Mouse (Mus musculus) neural tube, embryonic 11.5 days (tissue): Measurements from ENCODE around the gene Sdk2. TPM values are rescaled to one million over a fixed set of nuclear protein-coding genes. Genes with fewer than 3 reads are reported as not detected.

Source experiments
- ATAC-seq: fragments of 200-750 bp; cut with Nextera tagmentation; 2 replicates; pipeline ENCODE4 v1.8.0; 2017; ENCODE audit warnings: moderate number of reproducible peaks, mild to moderate bottlenecking, moderate TSS enrichment, moderate library complexity; ENCODE audit not compliant: insufficient read depth, low FRiP score, low TSS enrichment
- DNase-seq: peaks from one replicate; pipeline ENCODE4 v3.0.0-alpha.2; 2015; ENCODE audit warnings: low spot score
- H3K27ac ChIP-seq: fragments of 300-500 bp; sonication (generic); 2 replicates; pipeline ENCODE4 v1.5.1; 2014; ENCODE audit warnings: low read depth, mild to moderate bottlenecking, low read length
- H3K27me3 ChIP-seq: fragments of 300-500 bp; sonication (generic); 2 replicates; pipeline ENCODE4 v1.6.1; 2014; ENCODE audit warnings: mild to moderate bottlenecking, low read length, mixed read lengths; ENCODE audit not compliant: control insufficient read depth, insufficient read depth
- H3K36me3 ChIP-seq: fragments of 300-500 bp; sonication (generic); 2 replicates; pipeline ENCODE4 v1.6.1; 2014; ENCODE audit warnings: mild to moderate bottlenecking, low read length, moderate library complexity, mixed read lengths; ENCODE audit not compliant: control insufficient read depth, insufficient read depth
- H3K4me1 ChIP-seq: fragments of 300-500 bp; sonication (generic); 2 replicates; pipeline ENCODE4 v1.6.1; 2014; ENCODE audit warnings: low read length, mixed read lengths; ENCODE audit not compliant: control insufficient read depth, insufficient read depth
- H3K4me2 ChIP-seq: fragments of 300-500 bp; sonication (generic); 2 replicates; pipeline ENCODE4 v1.6.1; 2014; ENCODE audit warnings: low read depth, mild to moderate bottlenecking, moderate library complexity
- H3K4me3 ChIP-seq: fragments of 300-500 bp; sonication (generic); 2 replicates; pipeline ENCODE4 v1.5.1; 2014; ENCODE audit warnings: low read depth, low read length
- H3K9ac ChIP-seq: fragments of 300-500 bp; sonication (generic); 2 replicates; pipeline ENCODE4 v1.6.1; 2014; ENCODE audit warnings: mild to moderate bottlenecking, low read length
- H3K9me3 ChIP-seq: fragments of 300-500 bp; sonication (generic); 2 replicates; pipeline ENCODE4 v1.6.1; 2016; ENCODE audit warnings: low read length; ENCODE audit not compliant: control insufficient read depth
- WGBS: fragments of 180-500 bp; shearing (Covaris S2); extraction: QIAGEN DNeasy Blood & Tissue Kit; methylation state at CpG from one replicate; pipeline ENCODE4 v1.1.7; 2014; 5-methylcytosine and 5-hydroxymethylcytosine counted together
- polyA plus RNA-seq: library from polyadenylated mRNA; unstranded; fragments of >200 nt; fragmentation: Nextera tagmentation; extraction: Ambion mirVana; gene quantifications from 2 replicates; pipeline ENCODE4 v1.2.1, GENCODE M21; 2014

Sdk2 gene
- polyA plus RNA-seq, 1 experiment from 2014 or later = 4.2 TPM

DNA sequence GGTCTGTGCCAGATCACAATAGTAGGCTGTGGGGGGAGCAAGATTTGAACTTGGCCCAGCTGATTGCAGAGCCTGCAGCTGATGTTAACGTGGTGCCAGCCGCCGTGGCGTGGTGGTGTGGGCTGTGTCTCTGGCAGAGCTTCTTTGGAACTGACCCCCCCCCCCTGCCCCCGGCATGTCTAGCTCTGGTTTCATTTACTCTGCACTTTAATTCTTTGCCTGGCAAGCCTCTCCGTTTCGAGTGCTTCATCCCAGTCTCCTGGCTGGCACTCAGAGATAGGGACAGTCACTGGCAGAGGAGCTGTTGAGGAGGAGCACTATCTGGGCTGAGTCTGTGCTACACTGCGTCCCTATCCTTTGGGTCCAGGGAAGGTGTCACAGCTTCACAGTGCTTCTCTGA, 75.0 kb downstream of the Sdk2 start:
- Histone ChIP-seq H3K4me3 (no peak overlapping the region), H3K27me3 (no peaks in the 10 kb centered on the region), H3K9me3 (no peaks in the 10 kb centered on the region), H3K27ac (no peak overlapping the region), H3K4me1 (peaks cover 9% of the 10 kb centered on the region), H3K9ac (no peak overlapping the region), H3K4me2 (no peak overlapping the region), H3K36me3 (no peaks in the 10 kb centered on the region)
- no peak for DNase-seq
- WGBS = 91% methylated on average over 8 of the region's 8 CpGs
- ATAC-seq = no peak

DNA sequence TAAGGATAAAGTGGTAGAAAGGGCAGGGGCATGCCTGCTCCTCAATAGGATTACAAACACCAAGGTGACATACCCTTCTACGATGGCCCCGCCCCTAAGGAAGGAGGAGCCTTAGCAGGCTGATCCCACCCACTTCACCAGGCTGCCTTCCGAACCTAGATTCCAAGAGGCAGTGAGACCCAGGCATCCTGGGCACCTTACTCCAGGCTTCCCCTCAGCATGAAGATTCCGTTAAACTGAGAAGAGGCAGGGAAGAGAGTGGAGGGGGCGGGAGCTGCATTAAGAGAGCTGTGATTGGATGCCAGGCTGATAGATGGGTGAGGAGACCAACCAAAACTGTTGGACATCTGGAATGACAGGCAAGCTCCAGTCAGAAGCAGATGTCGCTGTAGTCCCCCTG, 76.4 kb downstream of the Sdk2 start:
- H3K9ac ChIP-seq = peak overlapping the region; percentile 31
- H3K27me3 ChIP-seq = no peaks in the 10 kb centered on the region
- H3K36me3 ChIP-seq = no peaks in the 10 kb centered on the region
- no peak overlapping the region for H3K4me3 ChIP-seq
- 2% methylated on average over 6 of the region's 6 CpGs for WGBS
- peaks cover 13% of the 10 kb centered on the region for H3K4me1 ChIP-seq
- peak overlapping the region; percentile 3; the same call in 1 of the 2 replicates for H3K4me2 ChIP-seq
- H3K27ac ChIP-seq = peak overlapping the region; percentile 64; the same call in 1 of the 2 replicates
- H3K9me3 ChIP-seq = no peaks in the 10 kb centered on the region
- DNase-seq (peak; percentile 80), ATAC-seq (peak; percentile 76)

DNA sequence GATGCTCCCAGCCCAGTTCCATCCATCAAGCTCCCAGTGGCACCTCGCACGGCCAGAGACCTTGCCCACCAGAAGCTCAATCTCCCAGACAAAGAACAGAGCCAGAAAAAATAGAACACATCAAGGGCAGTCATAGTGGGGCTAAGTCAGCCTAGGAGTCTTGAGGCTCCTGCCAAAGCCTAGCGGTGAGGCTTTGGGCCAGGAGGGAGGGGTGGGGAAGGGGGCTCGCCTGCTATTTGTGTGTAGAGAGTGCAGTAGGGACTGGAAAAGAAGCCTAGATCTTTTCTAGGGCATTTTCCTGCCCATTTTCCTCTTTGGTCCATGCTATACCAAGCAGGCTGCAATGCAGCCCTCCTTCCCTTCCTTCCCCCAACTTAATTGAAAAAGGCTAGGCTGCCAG, 76.8 kb downstream of the Sdk2 start:
- Histone ChIP-seq H3K9me3 (no peaks in the 10 kb centered on the region), H3K27ac (peak overlapping the region; percentile 64; the same call in 1 of the 2 replicates), H3K27me3 (no peaks in the 10 kb centered on the region), H3K4me1 (peaks cover 16% of the 10 kb centered on the region), H3K9ac (peak overlapping the region; percentile 31), H3K4me3 (no peak overlapping the region), H3K36me3 (no peaks in the 10 kb centered on the region), H3K4me2 (peak overlapping the region; percentile 3)
- ATAC-seq (no peak), DNase-seq (no peak)
- WGBS = 31% methylated on average over 4 of the region's 4 CpGs

DNA sequence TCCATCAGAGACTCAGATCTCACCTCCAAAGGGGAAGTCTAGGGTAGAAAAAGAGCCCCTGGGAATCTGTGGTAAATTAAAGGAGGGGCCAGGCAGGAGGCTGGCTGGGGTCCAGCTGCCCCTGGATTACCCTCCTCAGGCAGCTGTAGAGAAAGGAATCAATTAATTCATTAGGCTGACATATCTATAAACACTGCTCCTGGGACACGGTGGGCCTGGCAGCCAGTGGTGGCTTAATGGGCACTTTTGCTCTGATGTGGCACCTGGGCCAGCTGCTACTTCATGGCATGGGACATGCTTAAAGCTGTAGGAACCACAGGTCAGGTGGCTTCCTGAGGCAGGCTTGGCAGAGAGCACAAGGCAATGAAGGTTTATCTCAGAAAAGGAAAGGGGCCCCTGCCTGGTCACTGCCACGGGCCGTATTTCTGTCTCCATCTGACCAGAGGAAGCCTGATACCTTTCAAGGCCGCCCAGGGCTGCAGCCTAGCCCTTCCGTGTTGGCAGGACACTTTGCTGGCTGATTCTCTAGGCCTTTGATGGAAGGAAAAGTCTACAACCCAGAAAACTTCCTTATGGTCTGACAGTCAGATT, 80.9 kb downstream of the Sdk2 start:
- no peaks in the 10 kb centered on the region for H3K36me3 ChIP-seq
- peak overlapping the region; percentile 21; the same call in 1 of the 2 replicates for H3K27ac ChIP-seq
- DNase-seq = peak; percentile 37
- no peak for ATAC-seq
- 64% methylated on average over 5 of the region's 5 CpGs for WGBS
- peaks cover 34% of the 10 kb centered on the region for H3K4me1 ChIP-seq
- no peaks in the 10 kb centered on the region for H3K9me3 ChIP-seq
- no peak overlapping the region for H3K9ac ChIP-seq
- H3K27me3 ChIP-seq = no peaks in the 10 kb centered on the region
- no peak overlapping the region for H3K4me2 ChIP-seq
- no peak overlapping the region for H3K4me3 ChIP-seq

DNA sequence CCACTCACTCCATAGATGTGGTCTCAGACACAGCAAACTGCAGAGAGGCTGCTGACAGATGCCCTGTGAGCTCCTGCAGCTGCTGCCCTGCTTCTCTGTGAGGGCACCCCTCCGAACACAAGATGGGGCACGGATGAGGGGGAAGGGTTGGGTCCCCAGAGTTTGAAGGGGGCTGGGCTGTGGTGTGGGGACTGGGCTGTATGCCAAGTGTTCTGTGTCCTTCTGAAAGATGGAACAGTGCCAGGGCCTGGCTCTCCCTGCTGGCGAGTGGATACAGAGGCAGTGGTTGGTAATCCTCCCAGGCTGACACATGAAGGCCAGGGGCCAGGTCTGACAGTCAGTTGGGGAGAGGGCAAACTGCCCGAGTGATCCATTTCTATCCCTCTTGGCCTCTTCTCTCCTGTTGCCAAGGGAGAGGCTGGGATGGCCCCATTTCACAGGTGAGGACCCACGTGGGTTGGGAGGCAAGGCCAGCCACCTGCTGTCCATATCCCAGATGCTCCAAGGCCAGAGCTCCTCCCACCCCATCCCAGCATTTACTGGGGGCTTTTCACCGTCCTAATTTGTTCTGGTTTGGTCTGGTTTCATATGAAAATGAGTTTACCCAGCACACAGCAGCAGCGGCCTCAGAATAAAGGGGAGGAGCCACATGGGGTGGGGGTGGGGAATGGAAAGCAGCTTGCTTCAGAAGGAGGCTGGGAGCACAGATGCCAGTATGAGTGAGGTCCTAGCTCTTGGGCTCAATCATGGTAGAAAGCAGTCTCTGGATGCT, 84.9 kb downstream of the Sdk2 start:
- peak overlapping the region; percentile 61 for H3K27ac ChIP-seq
- H3K9me3 ChIP-seq = no peaks in the 10 kb centered on the region
- no peaks in the 10 kb centered on the region for H3K36me3 ChIP-seq
- H3K9ac ChIP-seq = no peak overlapping the region
- peaks cover 24% of the 10 kb centered on the region for H3K4me1 ChIP-seq
- H3K4me3 ChIP-seq = no peak overlapping the region
- peak; percentile 75 for DNase-seq
- no peak overlapping the region for H3K4me2 ChIP-seq
- ATAC-seq = peak; percentile 84
- 34% methylated on average over 7 of the region's 7 CpGs for WGBS
- no peaks in the 10 kb centered on the region for H3K27me3 ChIP-seq

DNA sequence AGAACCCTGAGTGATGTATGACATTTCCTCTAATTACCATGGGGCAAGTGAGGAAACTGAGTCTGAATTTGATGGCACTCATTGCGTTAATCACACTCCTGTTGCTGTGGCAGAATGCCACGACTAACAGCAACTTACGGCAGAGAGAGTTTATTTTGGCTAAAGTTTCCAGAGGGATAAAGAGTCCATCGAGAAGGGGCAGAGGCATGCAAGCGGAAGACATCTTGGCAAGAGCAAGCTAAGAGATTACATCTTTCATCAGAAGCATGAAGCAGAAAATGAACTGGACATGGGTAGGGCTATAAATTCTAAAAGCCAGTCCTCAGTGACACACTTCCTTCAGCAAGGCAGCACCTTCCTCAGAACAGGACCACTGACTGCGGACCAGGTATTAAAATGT, 85.8 kb downstream of the Sdk2 start:
- ATAC-seq (no peak), DNase-seq (no peak)
- Histone ChIP-seq H3K9ac (no peak overlapping the region), H3K27ac (0 out of 2 replicates have a peak overlapping the region, but pooled peaks have one; percentile 58), H3K4me1 (peaks cover 24% of the 10 kb centered on the region), H3K36me3 (no peaks in the 10 kb centered on the region), H3K4me2 (no peak overlapping the region), H3K9me3 (no peaks in the 10 kb centered on the region), H3K4me3 (no peak overlapping the region), H3K27me3 (no peaks in the 10 kb centered on the region)
- WGBS = 87% methylated on average over 6 of the region's 6 CpGs

DNA sequence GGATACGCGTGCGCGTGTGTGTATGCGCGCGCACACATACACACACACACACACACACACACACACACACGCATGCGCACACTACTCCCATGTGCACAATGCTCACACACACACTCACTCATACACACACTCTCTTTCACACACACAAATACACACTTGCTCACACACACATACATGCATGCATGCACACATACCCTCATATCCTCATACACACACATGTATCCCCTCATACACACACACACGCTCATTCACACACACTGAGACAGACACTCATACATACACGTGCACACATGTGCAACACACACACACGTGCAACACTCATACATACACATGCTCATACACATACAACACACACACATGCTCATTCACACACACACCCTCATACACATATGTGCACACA, 88.5 kb downstream of the Sdk2 start:
- no peak for DNase-seq
- H3K4me2 ChIP-seq = no peak overlapping the region
- H3K27me3 ChIP-seq = no peaks in the 10 kb centered on the region
- peaks cover 18% of the 10 kb centered on the region for H3K4me1 ChIP-seq
- no peak overlapping the region for H3K27ac ChIP-seq
- H3K9me3 ChIP-seq = no peaks in the 10 kb centered on the region
- H3K4me3 ChIP-seq = no peak overlapping the region
- ATAC-seq = no peak
- 96% methylated on average over 12 of the region's 12 CpGs for WGBS
- H3K9ac ChIP-seq = no peak overlapping the region
- H3K36me3 ChIP-seq = no peaks in the 10 kb centered on the region

DNA sequence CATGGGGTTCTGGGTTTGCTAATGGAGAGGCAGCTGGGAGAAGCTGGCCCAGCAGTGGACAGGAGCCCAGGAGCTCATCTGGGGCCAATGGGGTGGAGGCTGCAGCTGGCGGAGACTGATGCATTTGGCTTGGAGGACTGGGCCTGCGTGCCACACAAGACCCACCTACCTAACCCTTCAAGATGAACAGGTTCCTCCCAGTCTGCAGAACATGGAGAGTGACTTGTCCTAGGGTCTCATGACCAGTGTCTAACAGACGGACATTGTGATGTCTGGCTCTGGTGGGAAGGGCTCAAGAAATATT, 91.2 kb downstream of the Sdk2 start:
- H3K27ac ChIP-seq = no peak overlapping the region
- 72% methylated on average over 3 of the region's 3 CpGs for WGBS

More for the DNA sequence above, 91.2 kb downstream of the Sdk2 start:
- DNase-seq (no peak), ATAC-seq (no peak)
- H3K4me3 ChIP-seq = no peak overlapping the region
- H3K9ac ChIP-seq = no peak overlapping the region
- H3K36me3 ChIP-seq = no peaks in the 10 kb centered on the region
- no peaks in the 10 kb centered on the region for H3K27me3 ChIP-seq
- no peaks in the 10 kb centered on the region for H3K4me1 ChIP-seq
- no peak overlapping the region for H3K4me2 ChIP-seq
- no peaks in the 10 kb centered on the region for H3K9me3 ChIP-seq
